Mouse (Mus musculus): ENCODE results near the gene Olfr67.
"Not testable (repeated sequence)": the region's sequence is repeated elsewhere in the genome, so short reads cannot be mapped to it uniquely, and the experiment has no call there.

Olfr67 gene

GRCm38 (mm10) chr7:103767687-103768086 lies 23.9 kb downstream of the Olfr67 start:
- not testable (repeated sequence) for DNase-seq

GRCm38 (mm10) chr7:103762212-103762611 lies 29.4 kb downstream of the Olfr67 start:
- not testable (repeated sequence) for DNase-seq

GRCm38 (mm10) chr7:103757233-103757632 lies 34.4 kb downstream of the Olfr67 start, which contains the start of gene Olfr630:
Gene Olfr630, minus strand, starts transcription at chr7:103757333.
- no peak for DNase-seq

- DNase-seq, result no peak
Measured at GRCm38 (mm10) chr7:103744843-103745242, 46.8 kb downstream of the Olfr67 start, which contains the start of gene Olfr629. Gene Olfr629, minus strand, starts transcription at chr7:103744943.
